Mouse (Mus musculus): ENCODE measurements around the gene Ighmbp2.

GRCm38 (mm10) chr19:3297034-3297433 lies 14.2 kb upstream of the Ighmbp2 start:
- no peak for TF ChIP-seq CTCF (IDR thresholded peaks at IDR 0.05; ENCODE audit: extremely low read depth, insufficient read depth, insufficient read length, insufficient replicate concordance)
- no peak for TF ChIP-seq POLR2A (IDR thresholded peaks at IDR 0.05; ENCODE audit: low read depth, low read length)

All from spleen, adult 2 months (tissue).